Mouse (Mus musculus) neural tube, embryonic 14.5 days (tissue): Measurements from ENCODE around the gene AC131692.1. TPM values are rescaled to one million over a fixed set of nuclear protein-coding genes. Genes with fewer than 3 reads are reported as not detected.

Experiments used
- ATAC-seq: fragments of 200-750 bp; cut with Nextera tagmentation; 2 replicates; pipeline ENCODE4 v1.8.0; 2017; ENCODE audit warnings: low read depth, mild to moderate bottlenecking, moderate TSS enrichment, moderate library complexity
- H3K27ac ChIP-seq: fragments of 300-500 bp; sonication (generic); 2 replicates; pipeline ENCODE4 v1.5.1; 2014; ENCODE audit warnings: low read depth, mild to moderate bottlenecking, control low read depth, low read length, moderate library complexity, mixed read lengths
- H3K27me3 ChIP-seq: fragments of 300-500 bp; sonication (generic); 2 replicates; pipeline ENCODE4 v1.6.1; 2014; ENCODE audit warnings: low read length; ENCODE audit not compliant: control insufficient read depth, insufficient read depth
- H3K36me3 ChIP-seq: fragments of 300-500 bp; sonication (generic); 2 replicates; pipeline ENCODE4 v1.6.1; 2014; ENCODE audit warnings: low read length, mixed read lengths; ENCODE audit not compliant: control insufficient read depth, insufficient read depth
- H3K4me1 ChIP-seq: fragments of 300-500 bp; sonication (generic); 2 replicates; pipeline ENCODE4 v1.6.1; 2014; ENCODE audit warnings: low read length; ENCODE audit not compliant: control insufficient read depth, insufficient read depth
- H3K4me2 ChIP-seq: fragments of 300-500 bp; sonication (generic); 2 replicates; pipeline ENCODE4 v1.6.1; 2014; ENCODE audit warnings: mild to moderate bottlenecking, low read depth, low read length, control low read depth
- H3K4me3 ChIP-seq: fragments of 300-500 bp; sonication (generic); 2 replicates; pipeline ENCODE4 v1.5.1; 2014; ENCODE audit warnings: low read depth, low read length, control low read depth, mixed read lengths
- H3K9ac ChIP-seq: fragments of 300-500 bp; sonication (generic); replicated peaks from 2 replicates; pipeline ENCODE4 v1.6.1; 2014; ENCODE audit warnings: low read depth, mild to moderate bottlenecking, control low read depth, low read length, mixed read lengths
- H3K9me3 ChIP-seq: fragments of 300-500 bp; sonication (generic); 2 replicates; pipeline ENCODE4 v1.6.1; 2016; ENCODE audit warnings: low read length; ENCODE audit not compliant: control insufficient read depth
- WGBS: fragments of 180-500 bp; shearing (Covaris S2); extraction: QIAGEN DNeasy Blood & Tissue Kit; methylation state at CpG from one replicate; pipeline ENCODE4 v1.1.7; 2014; 5-methylcytosine and 5-hydroxymethylcytosine counted together
- polyA plus RNA-seq: library from polyadenylated mRNA; unstranded; fragments of >200 nt; fragmentation: Nextera tagmentation; extraction: Ambion mirVana; gene quantifications from 2 replicates; pipeline ENCODE4 v1.2.1, GENCODE M21; 2014

AC131692.1 gene
- polyA plus RNA-seq, 1 experiment from 2014 or later: not detected

- H3K4me2 ChIP-seq: peak within 1 kb of the TSS; percentile 75
- H3K9me3 ChIP-seq: no peaks in the 10 kb centered on the region
- H3K4me1 ChIP-seq: peaks cover 11% of the 10 kb centered on the region
- peak within 1 kb of the TSS; percentile 67 for H3K9ac ChIP-seq
- H3K4me3 ChIP-seq: peak within 1 kb of the TSS; percentile 68
- H3K27me3 ChIP-seq: no peaks in the 10 kb centered on the region
- peak within 1 kb of the TSS; percentile 81 for H3K27ac ChIP-seq
- peaks cover 20% of the 10 kb centered on the region for H3K36me3 ChIP-seq
- peak; percentile 89 for ATAC-seq
- under 1% methylated on average over 33 of the region's 33 CpGs for WGBS
These were observed 17.4 kb upstream of the AC131692.1 start, which contains the start of gene Vps51 for GRCm38 (mm10) chr19:6076564-6077393. Vps51 (minus strand) TSS chr19:6077231.

DNA sequence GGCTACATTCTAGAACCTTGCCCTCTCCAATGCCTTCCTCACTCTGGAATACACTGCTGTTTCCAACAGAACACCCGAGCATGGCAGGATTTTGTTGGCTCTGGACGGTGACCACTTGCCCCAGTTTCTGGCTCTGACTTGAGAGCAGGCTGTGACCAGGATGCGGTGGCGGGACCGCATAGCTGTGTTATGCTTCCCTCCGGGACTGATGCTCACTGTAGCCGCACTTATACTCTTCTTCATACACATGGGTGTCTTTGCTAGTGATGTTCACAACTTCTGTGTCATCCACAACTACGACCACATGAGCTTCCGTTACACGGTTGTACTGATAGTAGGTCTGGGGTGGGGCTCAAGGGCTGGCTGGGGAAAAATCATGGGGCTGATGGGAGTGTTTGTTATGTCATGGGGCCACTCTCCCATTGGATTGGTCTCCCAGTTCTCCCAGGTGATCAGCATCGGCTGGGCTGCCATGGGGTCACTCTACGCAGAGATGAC, 14.2 kb upstream of the AC131692.1 start, which contains the start of gene Tmem262:
TSS of gene Tmem262 (plus strand) at position 51 of the 498 bp plus-strand sequence.
- H3K27ac ChIP-seq: no peak within 1 kb of the TSS
- no peak within 1 kb of the TSS for H3K4me3 ChIP-seq
- H3K36me3 ChIP-seq: peaks cover 18% of the 10 kb centered on the region
- peaks cover 19% of the 10 kb centered on the region for H3K4me1 ChIP-seq
- no peak within 1 kb of the TSS for H3K9ac ChIP-seq
- ATAC-seq: no peak
- H3K27me3 ChIP-seq: no peaks in the 10 kb centered on the region
- H3K4me2 ChIP-seq: no peak within 1 kb of the TSS
- 95% methylated on average over 12 of the region's 12 CpGs for WGBS
- no peaks in the 10 kb centered on the region for H3K9me3 ChIP-seq

- WGBS: 92% methylated on average over 9 of the region's 9 CpGs
- ATAC-seq: no peak
- Histone ChIP-seq H3K4me1 (peaks cover 14% of the 10 kb centered on the region), H3K27me3 (no peaks in the 10 kb centered on the region), H3K4me2 (no peak within 1 kb of the TSS), H3K9ac (no peak within 1 kb of the TSS), H3K4me3 (no peak within 1 kb of the TSS), H3K27ac (no peak within 1 kb of the TSS), H3K36me3 (peaks cover 18% of the 10 kb centered on the region), H3K9me3 (no peaks in the 10 kb centered on the region)
These were observed 12.1 kb upstream of the AC131692.1 start, which contains the start of gene Gm28374 for GRCm38 (mm10) chr19:6082156-6082555. Gm28374 (minus strand) TSS chr19:6082256.

DNA sequence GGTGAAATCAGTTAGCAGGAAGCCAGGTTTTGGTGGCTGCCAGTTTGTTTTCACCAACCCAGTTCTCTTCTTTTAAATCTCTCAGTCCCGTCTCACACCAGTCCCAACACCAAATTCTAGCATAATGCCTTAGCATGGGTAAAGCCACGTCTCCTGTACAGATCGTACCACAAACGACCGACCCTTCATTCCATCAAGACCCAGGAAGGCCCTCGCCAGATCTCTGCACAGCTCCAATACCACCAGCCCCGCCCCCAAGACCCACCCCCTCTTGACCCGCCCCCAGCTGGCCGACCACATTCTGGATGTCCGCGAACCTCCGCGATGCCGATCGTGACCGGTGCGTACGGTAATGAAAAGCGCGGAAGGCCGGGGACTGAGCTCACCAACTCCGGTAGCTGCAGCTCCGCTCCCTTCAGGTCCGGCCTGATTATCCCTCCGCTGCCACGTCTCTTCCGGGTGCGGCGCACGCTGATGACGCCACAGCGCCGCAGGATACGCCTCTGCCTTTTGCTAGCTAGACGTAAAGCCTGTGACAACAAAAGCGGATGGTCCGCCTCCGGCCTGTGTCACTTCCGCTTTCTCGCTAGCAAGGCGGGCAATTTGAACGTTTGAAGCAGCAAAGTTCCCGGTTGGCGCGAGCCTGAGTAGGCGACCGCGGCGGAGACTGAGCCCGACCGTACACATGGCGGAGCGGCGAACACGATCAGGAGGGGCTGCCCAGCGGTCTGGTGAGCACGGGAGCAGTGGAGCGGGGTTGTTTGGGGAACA, 9.6 kb upstream of the AC131692.1 start, which contains the start of the genes Zfpl1 and Cdca5:
TSS of gene Zfpl1 (minus strand) at position 479 of the 771 bp plus-strand sequence.
TSS of gene Cdca5 (plus strand) at position 506 of the 771 bp plus-strand sequence.
- peak within 1 kb of the TSS; percentile 41 for H3K4me3 ChIP-seq
- no peaks in the 10 kb centered on the region for H3K9me3 ChIP-seq
- H3K27ac ChIP-seq: peak within 1 kb of the TSS; percentile 3; the same call in 1 of the 2 replicates
- H3K4me1 ChIP-seq: peaks cover 11% of the 10 kb centered on the region
- peak within 1 kb of the TSS; percentile 50 for H3K9ac ChIP-seq
- peak; percentile 92 for ATAC-seq
- no peaks in the 10 kb centered on the region for H3K27me3 ChIP-seq
- peaks cover 17% of the 10 kb centered on the region for H3K36me3 ChIP-seq
- whole genome bisulfite sequencing: under 1% methylated on average over 58 of the region's 58 CpGs
- peak within 1 kb of the TSS; percentile 92 for H3K4me2 ChIP-seq

DNA sequence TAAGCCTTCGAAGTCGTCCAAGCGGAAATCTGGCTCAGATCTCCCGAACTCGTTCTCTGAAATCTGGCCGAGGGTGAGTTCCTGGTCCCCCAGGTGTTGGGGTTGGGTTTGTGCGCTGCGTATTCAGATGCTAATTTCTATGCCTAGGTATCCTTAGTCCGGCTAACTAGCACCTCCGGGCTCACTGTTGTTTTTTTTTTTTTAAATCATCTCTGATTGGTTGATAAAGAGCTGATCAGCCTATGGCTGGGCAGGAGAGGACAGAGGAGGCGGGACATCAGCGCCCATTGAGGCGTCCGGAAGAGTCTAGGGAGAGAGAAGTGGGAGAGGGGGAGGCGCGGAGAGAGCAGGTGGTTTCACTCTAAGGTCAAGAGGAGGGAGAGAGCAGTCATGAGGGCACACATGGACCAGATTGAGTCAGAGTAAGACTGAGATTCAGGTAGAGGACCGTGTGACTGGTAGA, 8.8 kb upstream of the AC131692.1 start:
- H3K27ac ChIP-seq: no peak overlapping the region
- H3K36me3 ChIP-seq: peaks cover 13% of the 10 kb centered on the region
- H3K4me3 ChIP-seq: peak overlapping the region; percentile 41
- peak; percentile 69 for ATAC-seq
- WGBS: under 1% methylated on average over 17 of the region's 17 CpGs
- H3K9me3 ChIP-seq: no peaks in the 10 kb centered on the region
- H3K27me3 ChIP-seq: no peaks in the 10 kb centered on the region
- H3K4me2 ChIP-seq: peak overlapping the region; percentile 89
- H3K9ac ChIP-seq: no peak overlapping the region
- H3K4me1 ChIP-seq: peaks cover 11% of the 10 kb centered on the region

- Histone ChIP-seq H3K36me3 (no peaks in the 10 kb centered on the region), H3K4me3 (no peak overlapping the region), H3K4me2 (no peak overlapping the region), H3K4me1 (peaks cover 8% of the 10 kb centered on the region), H3K9me3 (no peaks in the 10 kb centered on the region), H3K27me3 (no peaks in the 10 kb centered on the region), H3K9ac (no peak overlapping the region), H3K27ac (no peak overlapping the region)
- 95% methylated on average over 13 of the region's 13 CpGs for WGBS
- ATAC-seq: no peak
These were observed 5.4 kb upstream of the AC131692.1 start for GRCm38 (mm10) chr19:6088841-6089240.

- H3K4me1 ChIP-seq: no peaks in the 10 kb centered on the region
- no peaks in the 10 kb centered on the region for H3K9me3 ChIP-seq
- H3K9ac ChIP-seq: no peak overlapping the region
- no peak overlapping the region for H3K4me2 ChIP-seq
- ATAC-seq: no peak
- no peaks in the 10 kb centered on the region for H3K27me3 ChIP-seq
- H3K4me3 ChIP-seq: no peak overlapping the region
- no peak overlapping the region for H3K27ac ChIP-seq
- H3K36me3 ChIP-seq: no peaks in the 10 kb centered on the region
- WGBS: 84% methylated on average over 3 of the region's 3 CpGs
These were observed 3.6 kb downstream of the AC131692.1 start for GRCm38 (mm10) chr19:6097847-6098246.

DNA sequence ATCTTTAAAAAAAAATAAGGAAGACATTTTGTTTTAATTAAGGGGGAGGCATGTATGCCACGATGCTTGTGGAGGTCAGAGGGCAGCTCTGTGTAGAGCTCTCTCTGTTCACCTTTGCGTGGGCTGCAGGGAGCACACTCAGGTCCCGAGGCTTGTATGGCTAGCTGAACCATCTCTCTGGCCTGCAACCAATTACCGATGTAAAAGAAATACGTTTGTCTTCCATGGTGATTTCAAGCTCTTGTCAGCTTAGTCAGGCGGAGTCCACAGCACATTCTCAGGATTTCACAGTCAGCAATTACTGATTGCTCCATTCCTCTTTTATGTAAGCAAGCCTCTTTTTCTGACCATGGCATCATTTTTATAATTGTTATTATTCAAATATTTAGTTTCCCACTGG, 7.0 kb downstream of the AC131692.1 start:
- no peaks in the 10 kb centered on the region for H3K9me3 ChIP-seq
- H3K36me3 ChIP-seq: no peaks in the 10 kb centered on the region
- no peaks in the 10 kb centered on the region for H3K4me1 ChIP-seq
- no peak for ATAC-seq
- no peak overlapping the region for H3K4me3 ChIP-seq
- no peaks in the 10 kb centered on the region for H3K27me3 ChIP-seq
- H3K4me2 ChIP-seq: no peak overlapping the region
- 56% methylated on average over 6 of the region's 6 CpGs for WGBS
- no peak overlapping the region for H3K27ac ChIP-seq
- no peak overlapping the region for H3K9ac ChIP-seq
